Mouse (Mus musculus) liver, embryonic 14.5 days (tissue): ENCODE measurements around the gene Nfe2l1.

Experiments
- CTCF ChIP-seq: IDR thresholded peaks from 2 replicates; pipeline ENCODE4 v1.5.1; 2016; ENCODE audit warnings: antibody characterized with exemption, low read depth, control low read depth
- EP300 ChIP-seq: IDR thresholded peaks from 2 replicates; pipeline ENCODE4 v1.6.1; 2016; ENCODE audit warnings: antibody characterized with exemption, low read depth

GRCm38 (mm10) chr11:96808066-96808465 lies 21.7 kb downstream of the Nfe2l1 start:
- TF ChIP-seq CTCF (peak; percentile 39; the same call in 1 of the 2 replicates), EP300 (no peak)
